Mouse (Mus musculus) limb, embryonic 13.5 days (tissue): Measurements from ENCODE around the gene Ctdsp2. TPM values are rescaled to one million over a fixed set of nuclear protein-coding genes. Genes with fewer than 3 reads are reported as not detected.

ENCODE experiments used
- ATAC-seq: fragments of 200-750 bp; cut with Nextera tagmentation; 2 replicates; pipeline ENCODE4 v1.8.0; 2017; ENCODE audit warnings: low read depth, moderate number of reproducible peaks, moderate TSS enrichment; ENCODE audit not compliant: low FRiP score
- H3K27ac ChIP-seq: fragments of 300-500 bp; sonication (generic); 2 replicates; pipeline ENCODE4 v1.5.1; 2015; ENCODE audit warnings: inconsistent platforms, mild to moderate bottlenecking, moderate library complexity
- H3K27me3 ChIP-seq: fragments of 300-500 bp; sonication (generic); 2 replicates; pipeline ENCODE4 v1.6.1; 2015; ENCODE audit warnings: mild to moderate bottlenecking, inconsistent platforms
- H3K36me3 ChIP-seq: fragments of 300-500 bp; sonication (generic); 2 replicates; pipeline ENCODE4 v1.6.1; 2015; ENCODE audit warnings: inconsistent platforms, mild to moderate bottlenecking, moderate library complexity
- H3K4me1 ChIP-seq: fragments of 300-500 bp; sonication (generic); 2 replicates; pipeline ENCODE4 v1.6.1; 2015; ENCODE audit warnings: inconsistent platforms
- H3K4me2 ChIP-seq: fragments of 300-500 bp; sonication (generic); replicated peaks from 2 replicates; pipeline ENCODE4 v1.6.1; 2015; ENCODE audit warnings: inconsistent platforms, mild to moderate bottlenecking, moderate library complexity
- H3K4me3 ChIP-seq: fragments of 300-500 bp; sonication (generic); 2 replicates; pipeline ENCODE4 v1.5.1; 2015; ENCODE audit warnings: moderate library complexity, mild to moderate bottlenecking, inconsistent platforms
- H3K9ac ChIP-seq: fragments of 300-500 bp; sonication (generic); 2 replicates; pipeline ENCODE4 v1.6.1; 2015; ENCODE audit warnings: mild to moderate bottlenecking, inconsistent platforms
- H3K9me3 ChIP-seq: fragments of 300-500 bp; sonication (generic); 2 replicates; pipeline ENCODE4 v1.6.1; 2016; ENCODE audit warnings: inconsistent platforms
- WGBS: fragments of 180-500 bp; shearing (Covaris S2); methylation state at CpG from one replicate; pipeline ENCODE4 v1.1.7; 2015; 5-methylcytosine and 5-hydroxymethylcytosine counted together
- polyA plus RNA-seq: library from polyadenylated mRNA; unstranded; fragments of >200 nt; fragmentation: Nextera tagmentation; extraction: Ambion mirVana; gene quantifications from 2 replicates; pipeline ENCODE4 v1.2.1, GENCODE M21; 2015

Gene Ctdsp2
- 78.2 and 78.9 TPM in 2 replicates for polyA plus RNA-seq

GRCm38 (mm10) chr10:126978277-126978994, at the start of gene Ctdsp2:
TSS of gene Ctdsp2 (plus strand) at chr10:126978717.
- Histone ChIP-seq H3K36me3 (peaks cover 6% of the 10 kb centered on the region; the same call in 1 of the 2 replicates), H3K9ac (peak within 1 kb of the TSS; percentile 99), H3K9me3 (no peaks in the 10 kb centered on the region), H3K4me2 (peak within 1 kb of the TSS; percentile 99), H3K27me3 (no peaks in the 10 kb centered on the region), H3K4me1 (peaks cover 45% of the 10 kb centered on the region), H3K4me3 (peak within 1 kb of the TSS; percentile 96), H3K27ac (peak within 1 kb of the TSS; percentile 100)
- peak; percentile 93 for ATAC-seq
- under 1% methylated on average over 51 of the region's 56 CpGs for WGBS

- WGBS, result 24% methylated on average over 12 of the region's 12 CpGs
- H3K9ac ChIP-seq, result peak overlapping the region; percentile 69
- peak overlapping the region; percentile 48 for H3K4me3 ChIP-seq
- no peak for ATAC-seq
- H3K36me3 ChIP-seq, result no peaks in the 10 kb centered on the region
- H3K4me2 ChIP-seq, result peak overlapping the region; percentile 74
- H3K27me3 ChIP-seq, result no peaks in the 10 kb centered on the region
- no peaks in the 10 kb centered on the region for H3K9me3 ChIP-seq
- peaks cover 66% of the 10 kb centered on the region for H3K4me1 ChIP-seq
- peak overlapping the region; percentile 99 for H3K27ac ChIP-seq
Measured at GRCm38 (mm10) chr10:126928819-126929206, 49.7 kb upstream of the Ctdsp2 start.

- Histone ChIP-seq H3K4me1 (peaks cover 73% of the 10 kb centered on the region), H3K4me3 (no peak overlapping the region), H3K27me3 (no peaks in the 10 kb centered on the region), H3K27ac (peak overlapping the region; percentile 99), H3K9ac (0 out of 2 replicates have a peak overlapping the region, but pooled peaks have one; percentile 69), H3K4me2 (peak overlapping the region; percentile 74), H3K36me3 (no peaks in the 10 kb centered on the region), H3K9me3 (no peaks in the 10 kb centered on the region)
- WGBS, result 45% methylated on average over 3 of the region's 3 CpGs
- no peak for ATAC-seq
Measured at GRCm38 (mm10) chr10:126929543-126929942, 49.0 kb upstream of the Ctdsp2 start.

- 22% methylated on average over 15 of the region's 15 CpGs for WGBS
- Histone ChIP-seq H3K27me3 (no peaks in the 10 kb centered on the region), H3K4me1 (peaks cover 83% of the 10 kb centered on the region), H3K9me3 (no peaks in the 10 kb centered on the region), H3K4me2 (peak overlapping the region; percentile 74), H3K36me3 (no peaks in the 10 kb centered on the region), H3K4me3 (peak overlapping the region; percentile 17), H3K9ac (peak overlapping the region; percentile 62), H3K27ac (peak overlapping the region; percentile 99)
- peak; percentile 71 for ATAC-seq
Measured at GRCm38 (mm10) chr10:126930270-126931121, 48.0 kb upstream of the Ctdsp2 start.

- no peaks in the 10 kb centered on the region for H3K9me3 ChIP-seq
- WGBS, result 30% methylated on average over 8 of the region's 8 CpGs
- H3K4me1 ChIP-seq, result peaks cover 83% of the 10 kb centered on the region
- peak overlapping the region; percentile 74 for H3K4me2 ChIP-seq
- no peak overlapping the region for H3K4me3 ChIP-seq
- H3K27me3 ChIP-seq, result no peaks in the 10 kb centered on the region
- H3K27ac ChIP-seq, result peak overlapping the region; percentile 99
- peak overlapping the region; percentile 5; the same call in 1 of the 2 replicates for H3K9ac ChIP-seq
- H3K36me3 ChIP-seq, result no peaks in the 10 kb centered on the region
- peak; percentile 25; the same call in 1 of the 2 replicates for ATAC-seq
Measured at GRCm38 (mm10) chr10:126931123-126931759, 47.3 kb upstream of the Ctdsp2 start.

- ATAC-seq, result no peak
- H3K27ac ChIP-seq, result peak overlapping the region; percentile 99
- no peaks in the 10 kb centered on the region for H3K36me3 ChIP-seq
- no peaks in the 10 kb centered on the region for H3K27me3 ChIP-seq
- H3K4me1 ChIP-seq, result peaks cover 81% of the 10 kb centered on the region
- H3K4me2 ChIP-seq, result peak overlapping the region; percentile 74
- peak overlapping the region; percentile 5; the same call in 1 of the 2 replicates for H3K9ac ChIP-seq
- H3K4me3 ChIP-seq, result no peak overlapping the region
- H3K9me3 ChIP-seq, result no peaks in the 10 kb centered on the region
Measured at GRCm38 (mm10) chr10:126931760-126932139, 46.8 kb upstream of the Ctdsp2 start.

GRCm38 (mm10) chr10:126934561-126934960, 44.0 kb upstream of the Ctdsp2 start:
- H3K9ac ChIP-seq, result no peak overlapping the region
- peaks cover 5% of the 10 kb centered on the region; the same call in 1 of the 2 replicates for H3K9me3 ChIP-seq
- H3K36me3 ChIP-seq, result no peaks in the 10 kb centered on the region
- peak overlapping the region; percentile 28 for H3K4me2 ChIP-seq
- 71% methylated on average over 13 of the region's 13 CpGs for WGBS
- H3K4me3 ChIP-seq, result no peak overlapping the region
- peaks cover 55% of the 10 kb centered on the region for H3K4me1 ChIP-seq
- peak overlapping the region; percentile 94 for H3K27ac ChIP-seq
- ATAC-seq, result no peak
- no peaks in the 10 kb centered on the region for H3K27me3 ChIP-seq

GRCm38 (mm10) chr10:126935121-126935520, 43.4 kb upstream of the Ctdsp2 start:
- H3K4me1 ChIP-seq, result peaks cover 50% of the 10 kb centered on the region
- peaks cover 5% of the 10 kb centered on the region; the same call in 1 of the 2 replicates for H3K9me3 ChIP-seq
- no peaks in the 10 kb centered on the region for H3K27me3 ChIP-seq
- no peak for ATAC-seq
- H3K36me3 ChIP-seq, result no peaks in the 10 kb centered on the region
- WGBS, result 53% methylated on average over 8 of the region's 8 CpGs
- no peak overlapping the region for H3K4me3 ChIP-seq
- peak overlapping the region; percentile 28 for H3K4me2 ChIP-seq
- peak overlapping the region; percentile 31; the same call in 1 of the 2 replicates for H3K9ac ChIP-seq
- peak overlapping the region; percentile 94 for H3K27ac ChIP-seq

- 40% methylated on average over 18 of the region's 18 CpGs for WGBS
- peak overlapping the region; percentile 28 for H3K4me2 ChIP-seq
- peak overlapping the region; percentile 94 for H3K27ac ChIP-seq
- no peaks in the 10 kb centered on the region for H3K36me3 ChIP-seq
- no peak overlapping the region for H3K4me3 ChIP-seq
- H3K4me1 ChIP-seq, result peaks cover 43% of the 10 kb centered on the region
- peaks cover 5% of the 10 kb centered on the region; the same call in 1 of the 2 replicates for H3K9me3 ChIP-seq
- peak overlapping the region; percentile 31; the same call in 1 of the 2 replicates for H3K9ac ChIP-seq
- no peaks in the 10 kb centered on the region for H3K27me3 ChIP-seq
- peak; percentile 21; the same call in 1 of the 2 replicates for ATAC-seq
Measured at GRCm38 (mm10) chr10:126935556-126936381, 42.7 kb upstream of the Ctdsp2 start.

GRCm38 (mm10) chr10:126940949-126941348, 37.6 kb upstream of the Ctdsp2 start:
- 58% methylated on average over 7 of the region's 7 CpGs for WGBS
- H3K27me3 ChIP-seq, result no peaks in the 10 kb centered on the region
- no peak overlapping the region for H3K4me3 ChIP-seq
- H3K27ac ChIP-seq, result no peak overlapping the region
- peaks cover 5% of the 10 kb centered on the region; the same call in 1 of the 2 replicates for H3K9me3 ChIP-seq
- H3K4me1 ChIP-seq, result peaks cover 5% of the 10 kb centered on the region
- no peak for ATAC-seq
- no peak overlapping the region for H3K4me2 ChIP-seq
- H3K36me3 ChIP-seq, result no peaks in the 10 kb centered on the region
- no peak overlapping the region for H3K9ac ChIP-seq

GRCm38 (mm10) chr10:126945531-126945930, 33.0 kb upstream of the Ctdsp2 start:
- WGBS, result 90% methylated on average over 5 of the region's 5 CpGs
- no peak overlapping the region for H3K9ac ChIP-seq
- no peak overlapping the region for H3K4me3 ChIP-seq
- ATAC-seq, result no peak
- H3K9me3 ChIP-seq, result no peaks in the 10 kb centered on the region
- no peaks in the 10 kb centered on the region for H3K36me3 ChIP-seq
- no peak overlapping the region for H3K27ac ChIP-seq
- no peak overlapping the region for H3K4me2 ChIP-seq
- H3K4me1 ChIP-seq, result peaks cover 4% of the 10 kb centered on the region; the same call in 1 of the 2 replicates
- H3K27me3 ChIP-seq, result no peaks in the 10 kb centered on the region
